Mouse (Mus musculus) stomach, postnatal 0 days (tissue): Measurements from ENCODE around the gene Olfr97.

Experiments
- CTCF ChIP-seq: IDR thresholded peaks from 2 replicates; pipeline ENCODE4 v1.5.1; 2016; ENCODE audit warnings: antibody characterized with exemption, low read depth, mild to moderate bottlenecking, moderate library complexity
- EP300 ChIP-seq: optimal IDR thresholded peaks from 2 replicates; pipeline ENCODE3; 2016; ENCODE audit warnings: antibody characterized with exemption

DNA sequence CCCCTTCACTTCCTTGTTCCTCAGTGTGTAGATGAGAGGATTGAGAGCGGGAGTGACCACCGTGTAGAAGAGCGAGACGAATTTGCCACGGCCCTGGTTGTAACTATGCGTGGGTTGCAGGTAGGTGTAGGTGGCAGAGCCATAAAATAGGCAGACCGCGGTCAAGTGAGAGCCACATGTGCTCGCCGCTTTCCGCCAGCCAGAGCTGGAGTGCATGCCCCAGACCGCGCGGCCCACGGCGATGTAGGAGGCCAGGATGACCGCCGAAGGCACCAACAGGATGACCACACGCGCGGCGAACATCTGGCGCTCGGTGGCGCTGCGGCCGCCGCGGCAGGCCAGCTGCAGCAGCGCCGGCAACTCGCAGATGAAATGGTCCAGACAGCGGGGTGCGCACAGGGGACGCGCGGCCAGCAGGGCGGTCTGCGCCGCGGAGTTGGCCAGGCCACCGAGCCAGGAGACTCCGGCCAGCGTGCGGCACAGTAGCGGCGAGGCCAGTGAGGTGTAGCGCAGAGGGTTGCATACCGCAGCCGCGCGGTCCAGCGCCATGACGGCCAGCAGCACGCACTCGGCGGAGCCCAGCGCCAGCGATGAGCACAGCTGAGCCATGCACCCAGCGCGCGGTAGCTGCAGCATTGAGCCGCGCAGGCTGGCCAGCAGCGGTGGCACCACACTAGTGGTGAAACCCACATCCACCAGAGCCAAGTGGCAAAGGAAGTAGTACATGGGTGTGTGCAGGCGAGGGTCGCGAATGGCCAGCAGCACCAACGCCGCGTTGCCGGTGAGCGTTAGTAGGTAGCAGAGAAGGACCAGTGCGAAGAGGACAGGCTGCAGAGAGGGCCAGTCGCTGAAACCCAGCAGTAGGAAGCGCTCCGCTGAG is 40.0 kb downstream of the Olfr97 start:
- TF ChIP-seq CTCF (peak; percentile 27; the same call in 1 of the 2 replicates), EP300 (no peak)
